ENCODE assay signal across 17 mouse cellular contexts in the genomic region with DNA sequence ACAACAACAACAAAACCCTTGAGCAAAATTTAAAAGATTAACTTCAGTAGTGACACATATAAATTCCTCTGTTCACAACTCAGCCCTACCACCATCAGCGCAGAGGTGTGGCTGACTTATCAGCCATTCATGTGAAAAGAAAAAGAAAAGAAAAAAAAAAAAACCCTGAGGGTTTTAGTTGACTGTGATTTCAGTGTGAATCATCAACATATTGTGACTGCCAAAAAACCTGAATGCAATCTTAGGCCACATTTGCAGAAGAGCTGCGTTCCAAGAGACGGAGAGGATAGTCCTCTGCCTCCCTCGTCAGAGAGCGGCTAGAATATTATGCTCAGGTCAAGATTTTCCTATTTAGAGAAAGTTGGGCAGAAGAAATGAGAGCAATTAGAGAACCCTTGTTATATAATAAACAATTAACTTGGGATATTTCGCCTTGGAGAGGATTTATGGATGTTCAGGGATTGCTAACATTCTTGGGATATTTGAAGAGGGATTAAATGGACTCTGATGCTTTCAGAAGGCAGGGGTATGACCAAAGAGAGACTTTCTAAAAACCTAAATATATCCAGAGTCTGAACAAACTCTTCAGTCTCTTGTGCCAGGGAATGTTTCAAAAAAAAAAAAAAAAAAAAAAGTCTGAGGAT. TPM values are rescaled to one million over a fixed set of nuclear protein-coding genes. Genes with fewer than 3 reads are reported as not detected.
A peak's percentile ranks its signal among the peaks of the same experiment; 100 is the strongest.
DNase-seq lines count a peak whose midpoint lies in the region; ATAC-seq and TF ChIP-seq lines count a peak whose summit lies in the region.
"Had no signal": no experiment of that assay in that cellular context is flagged by ENCODE, and none has a peak within 500 bp of the region (broad histone marks: within the 10 kb centered on the region; RNA-seq: fewer than 3 reads in every experiment).

No protein-coding gene starts in this region.

- CTCF ChIA-PET in Patski (lab: Charles Lee) = interaction anchor here (0.7 to 1.2 kb wide), 7 partner anchors 10 to 116 kb away, joined by 3 to 4 read pairs (median 3); no protein-coding TSS in a partner anchor

- POLR2A ChIA-PET in Patski (lab: Charles Lee) = interaction anchor here (0.6 to 1.1 kb wide), 4 partner anchors 11 to 938 kb away, joined by 3 to 7 read pairs (median 4); no protein-coding TSS in a partner anchor

- H3K4me1 ChIP-seq in lung, postnatal 0 days (ENCODE audit: insufficient read depth, low read depth, low read length) = no peaks in the 10 kb centered on the region
- H3K4me1 ChIP-seq: embryonic facial prominence, embryonic 12.5 days; limb, embryonic 15.5 days; midbrain, embryonic 15.5 days had no signal

- H3K4me2 ChIP-seq in lung, postnatal 0 days (replicated peaks; ENCODE audit: low read depth, low read length) = no peak overlapping the region
- H3K4me2 ChIP-seq: embryonic facial prominence, embryonic 12.5 days; limb, embryonic 15.5 days; midbrain, embryonic 15.5 days had no signal

- 61% methylated on average over 6 of the region's 6 CpGs for WGBS in lung, postnatal 0 days

- ATAC-seq in lung, postnatal 0 days = no peak
- peak; percentile 87 for ATAC-seq in Patski
- ATAC-seq: midbrain, embryonic 15.5 days had no signal

- peak; percentile 32 for DNase-seq in gastrocnemius, adult 2 months
- DNase-seq in gastrocnemius, postnatal 25 days = no peak
- DNase-seq in lung, postnatal 0 days (ENCODE audit: low spot score) = peak; percentile 32
- DNase-seq in lung, postnatal 36 days = no peak
- no peak for DNase-seq in Patski (ENCODE audit: low read depth, low spot score)
- no peak for DNase-seq in embryo, embryonic 9.5 days (ENCODE audit: extremely low spot score)
- no peak for DNase-seq in spleen, postnatal 36 days (ENCODE audit: low spot score in 2 of 2)
- DNase-seq: cerebellum, postnatal 25 days; heart, postnatal 36 days; layer of hippocampus, adult 9-11 months; lung, adult 2 months; thymus, adult 2 months had no signal

- TF ChIP-seq CTCF in gastrocnemius, adult 2 months (IDR thresholded peaks at IDR 0.05) = no peak
- TF ChIP-seq CTCF in lung, postnatal 0 days (IDR thresholded peaks at IDR 0.05) = no peak
- no peak for TF ChIP-seq CTCF in Patski (IDR thresholded peaks at IDR 0.05)

- intact Hi-C loops in gastrocnemius, adult 2 months (cut with DNase I) = no loop called here

- no peak for TF ChIP-seq EP300 in lung, postnatal 0 days (IDR thresholded peaks at IDR 0.05)

- H3K4me3 ChIP-seq in gastrocnemius, adult 2 months = no peak overlapping the region
- no peak overlapping the region for H3K4me3 ChIP-seq in lung, postnatal 0 days (ENCODE audit: low read depth, low read length)
- H3K4me3 ChIP-seq: embryonic facial prominence, embryonic 12.5 days; forebrain, embryonic 10.5 days; limb, embryonic 15.5 days; midbrain, embryonic 15.5 days had no signal

- in situ Hi-C loops in Patski (cut with MboI; ENCODE audit: low pct_unique_long_range_greater_than_20kb) = no loop called here

- no peaks in the 10 kb centered on the region for H3K27me3 ChIP-seq in lung, postnatal 0 days (replicated peaks; ENCODE audit: insufficient read depth, low read length)
- H3K27me3 ChIP-seq in Patski = no peaks in the 10 kb centered on the region
- H3K27me3 ChIP-seq: CH12.LX; embryonic facial prominence, embryonic 12.5 days; limb, embryonic 15.5 days; midbrain, embryonic 15.5 days had no signal

- H3K27ac ChIP-seq in gastrocnemius, adult 2 months = peak overlapping the region; percentile 81
- H3K27ac ChIP-seq in lung, postnatal 0 days (ENCODE audit: low read length) = no peak overlapping the region
- H3K27ac ChIP-seq: embryonic facial prominence, embryonic 12.5 days; forebrain, embryonic 10.5 days; limb, embryonic 15.5 days; midbrain, embryonic 15.5 days had no signal

- no peaks in the 10 kb centered on the region for H3K9me3 ChIP-seq in lung, postnatal 0 days (ENCODE audit: low read length)
- H3K9me3 ChIP-seq: embryonic facial prominence, embryonic 12.5 days; forebrain, embryonic 10.5 days; limb, embryonic 15.5 days; midbrain, embryonic 15.5 days had no signal

- H3K36me3 ChIP-seq in lung, postnatal 0 days (ENCODE audit: insufficient read depth, low read length) = no peaks in the 10 kb centered on the region
- H3K36me3 ChIP-seq: embryonic facial prominence, embryonic 12.5 days; limb, embryonic 15.5 days; midbrain, embryonic 15.5 days had no signal

- no peak overlapping the region for H3K9ac ChIP-seq in lung, postnatal 0 days (replicated peaks; ENCODE audit: low read depth)
- H3K9ac ChIP-seq: embryonic facial prominence, embryonic 12.5 days; limb, embryonic 15.5 days; midbrain, embryonic 15.5 days had no signal

RNA-seq across cellular contexts. Expression of a gene that starts 21.0 kb away (rescaled TPM):
- total RNA-seq in gastrocnemius, adult 2 months (2021) = 10 to 100 TPM in 1 of 2 experiments, 1 to 10 TPM in 1; 6.7 to 14.8 TPM
- 1 to 10 TPM; 8.1 to 8.9 TPM for total RNA-seq in gastrocnemius, postnatal 25 days (2021)
- polyA plus RNA-seq in lung, postnatal 0 days (2015; fragmentation: Nextera tagmentation; extraction: Ambion mirVana) = 1.3 and 1.4 TPM in 2 replicates
- 159 TPM for polyA plus RNA-seq in Patski (2021)
- total RNA-seq: CH12.LX had no signal

Comparison
In these comparisons a context has a peak if more than half of its experiments do, and no peak if none do; other contexts are left out.
1. DNase-seq: peak in gastrocnemius, adult 2 months (single experiment) and lung, postnatal 0 days (single experiment); none in gastrocnemius, postnatal 25 days (single experiment), lung, postnatal 36 days (single experiment), Patski (single experiment), embryo, embryonic 9.5 days (single experiment) and spleen, postnatal 36 days (0 of 2).